Mouse (Mus musculus) central nervous system, embryonic 14 days (tissue): ENCODE results near the gene Olfr204. TPM values are rescaled to one million over a fixed set of nuclear protein-coding genes. Genes with fewer than 3 reads are reported as not detected.

Source experiments
- polyA plus RNA-seq: library from polyadenylated mRNA; depleted of rRNA; stranded (reverse); fragments of >200 nt; gene quantifications from 2 replicates; pipeline ENCODE4 v1.2.3, GENCODE M21; 2012; rRNA removed

Olfr204 gene
- polyA plus RNA-seq = not detected in 2 replicates

DNA sequence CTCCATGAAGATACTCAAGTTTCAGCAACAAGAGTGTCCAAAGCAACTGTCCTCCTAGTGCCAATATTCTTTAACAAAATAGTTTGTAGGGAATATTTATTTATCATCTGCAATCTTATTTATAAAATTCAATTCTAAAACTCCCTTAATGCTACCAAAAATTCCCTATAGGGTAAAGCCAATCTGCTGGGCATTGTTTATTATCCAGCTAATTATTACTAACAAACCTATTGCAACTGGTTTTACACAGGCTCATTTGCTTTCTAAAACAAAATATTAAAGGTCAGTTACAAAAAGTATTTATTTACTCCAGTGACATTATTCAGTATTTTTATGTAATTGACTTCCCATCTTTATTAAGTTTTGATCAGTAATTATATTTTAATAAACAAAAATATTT is at the start of gene Olfr204:
Olfr204 (minus strand) TSS at position 101 of the 400 bp plus-strand sequence.

DNA sequence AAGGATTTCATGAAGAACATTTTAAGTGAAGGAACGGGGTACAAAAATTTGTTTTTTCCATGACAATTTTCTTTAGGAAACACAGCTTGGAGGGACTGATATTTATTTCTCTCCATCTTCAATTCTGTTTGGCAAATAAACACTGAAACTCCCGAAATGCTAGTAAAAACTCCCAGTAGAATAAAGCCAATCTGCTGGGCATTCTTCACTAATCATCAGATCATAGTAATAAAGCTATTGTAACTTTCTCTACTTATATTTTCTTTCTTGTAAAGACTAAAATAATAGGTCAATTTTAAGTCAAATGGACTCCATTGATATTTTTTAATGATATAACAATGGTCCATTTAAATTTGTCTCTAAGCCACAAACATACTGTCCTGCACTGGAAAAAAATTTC is 45.8 kb upstream of the Olfr204 start, which contains the start of gene Olfr209:
Olfr209 (minus strand) TSS at position 101 of the 400 bp plus-strand sequence.

DNA sequence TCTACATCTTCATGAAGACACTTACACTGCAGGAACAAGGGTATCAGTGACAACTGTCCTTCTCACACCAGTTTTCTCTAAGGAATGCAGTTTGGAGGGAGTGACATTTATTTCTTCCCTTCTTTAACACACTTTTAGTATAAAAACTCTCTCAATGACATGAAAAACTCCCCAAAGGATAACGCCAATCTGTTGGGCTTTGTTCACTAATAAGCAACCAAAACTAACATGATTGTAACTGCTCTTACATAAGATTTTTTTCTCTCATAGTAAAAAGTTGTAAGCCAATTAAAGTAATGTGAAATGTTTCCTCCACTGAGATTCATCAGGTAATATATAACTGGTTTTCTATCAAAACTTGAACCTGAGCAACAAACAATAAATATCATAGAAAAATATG is 31.1 kb upstream of the Olfr204 start, which contains the start of gene Olfr206:
Olfr206 (minus strand) TSS at position 101 of the 400 bp plus-strand sequence.

DNA sequence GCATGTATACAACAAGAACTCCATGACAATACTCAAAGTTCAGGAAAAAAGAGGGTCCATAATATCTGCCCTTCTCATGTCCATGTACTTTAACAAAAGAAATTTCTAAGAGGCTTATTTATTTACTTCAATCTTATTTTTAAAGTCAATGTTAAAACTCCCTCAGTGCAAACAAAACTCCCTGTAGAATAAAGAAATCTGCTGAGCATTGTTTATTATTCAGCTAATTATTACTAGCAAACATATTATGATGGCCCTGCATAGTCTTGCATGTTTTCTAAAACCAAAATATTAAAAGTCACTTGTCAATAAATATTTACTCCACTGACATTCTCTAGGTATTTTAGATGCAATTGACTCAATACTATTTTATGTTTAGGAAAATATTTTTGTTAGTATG is 13.0 kb upstream of the Olfr204 start, which contains the start of gene Olfr205:
Olfr205 (minus strand) TSS at position 101 of the 400 bp plus-strand sequence.

DNA sequence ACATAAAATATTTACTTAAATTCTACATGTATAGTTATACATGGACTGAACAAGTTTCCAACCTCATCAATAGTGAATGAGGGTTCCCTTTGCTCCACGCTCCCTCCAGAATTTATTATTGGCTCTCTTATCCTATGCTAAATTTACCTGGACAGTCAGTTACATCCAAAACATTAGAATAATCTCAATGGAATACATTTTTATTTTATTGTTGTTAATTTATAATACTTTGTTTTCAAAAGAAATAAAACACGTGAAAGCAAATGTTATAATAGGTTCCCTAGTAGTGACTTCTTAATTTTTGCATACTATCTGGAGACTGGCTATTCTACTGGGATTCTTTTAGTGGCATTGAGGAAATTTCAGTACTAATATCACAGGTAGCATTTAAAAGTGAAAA is 19.5 kb downstream of the Olfr204 start, which contains the start of gene Olfr203:
Olfr203 (plus strand) TSS at position 301 of the 400 bp plus-strand sequence.

GRCm38 (mm10) chr16:59286693-59287092 is 31.4 kb downstream of the Olfr204 start, which contains the start of gene Olfr202:
Gene Olfr202 (minus strand): TSS chr16:59286793.

DNA sequence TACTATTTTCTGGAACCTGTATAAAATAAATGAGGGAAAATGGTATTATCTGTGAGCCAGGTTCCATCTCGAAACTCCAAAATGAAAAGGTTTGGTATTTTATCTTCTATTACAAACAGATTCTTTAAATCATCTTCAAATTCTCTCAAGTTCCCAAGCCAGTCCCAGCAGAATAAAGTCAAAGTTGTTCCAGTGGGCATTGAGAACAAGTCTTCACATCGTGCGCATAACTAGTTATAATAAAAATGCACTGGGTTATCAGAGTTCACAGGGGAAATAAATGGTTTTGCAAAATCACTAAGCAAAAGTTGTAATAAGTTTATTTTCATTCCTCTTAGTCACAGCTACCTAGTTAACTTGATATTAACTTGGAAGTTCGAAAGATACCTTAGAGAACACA is 45.5 kb downstream of the Olfr204 start, which contains the start of gene Olfr201:
Olfr201 (minus strand) TSS at position 101 of the 400 bp plus-strand sequence.

Other genes starting within 250 kb of the Olfr204 start
- gene Olfr190, start 240.2 kb downstream of the Olfr204 start, polyA plus RNA-seq = not detected in 2 replicates
- not detected in 2 replicates for gene Olfr191, start 228.4 kb downstream of the Olfr204 start, polyA plus RNA-seq
- gene Olfr193, start 206.4 kb downstream of the Olfr204 start, polyA plus RNA-seq = not detected in 2 replicates
- gene Olfr194, start 197.2 kb downstream of the Olfr204 start, polyA plus RNA-seq = not detected in 2 replicates
- not detected in 2 replicates for gene Olfr195, start 171.2 kb downstream of the Olfr204 start, polyA plus RNA-seq
- gene Olfr196, start 147.8 kb downstream of the Olfr204 start, polyA plus RNA-seq = not detected in 2 replicates
- not detected in 2 replicates for gene Olfr198, start 114.7 kb downstream of the Olfr204 start, polyA plus RNA-seq
- not detected in 2 replicates for gene Olfr199, start 98.5 kb downstream of the Olfr204 start, polyA plus RNA-seq
- gene Olfr201, start 45.6 kb downstream of the Olfr204 start, polyA plus RNA-seq = not detected in 2 replicates
- gene Olfr202, start 31.5 kb downstream of the Olfr204 start, polyA plus RNA-seq = not detected in 2 replicates
- not detected in 2 replicates for gene Olfr203, start 19.4 kb downstream of the Olfr204 start, polyA plus RNA-seq
- gene Olfr205, start 12.9 kb upstream of the Olfr204 start, polyA plus RNA-seq = not detected in 2 replicates
- not detected in 2 replicates for gene Olfr206, start 31.0 kb upstream of the Olfr204 start, polyA plus RNA-seq
- not detected in 2 replicates for gene Olfr209, start 45.7 kb upstream of the Olfr204 start, polyA plus RNA-seq
- gene Gabrr3, start 89.1 kb upstream of the Olfr204 start, polyA plus RNA-seq = 0.09 and 0.10 TPM in 2 replicates
- 7.8 and 9.7 TPM in 2 replicates for gene Riox2, start 153.5 kb upstream of the Olfr204 start, polyA plus RNA-seq